Mouse (Mus musculus): ENCODE data around the gene Atp6v1e2.
A peak's percentile ranks its signal among the peaks of the same experiment; 100 is the strongest.

Atp6v1e2 gene

GRCm38 (mm10) chr17:86964502-86964901 lies 16.8 kb upstream of the Atp6v1e2 start:
- DNase-seq (ENCODE audit: low read depth), result peak; percentile 95

GRCm38 (mm10) chr17:86964041-86964440 lies 16.3 kb upstream of the Atp6v1e2 start:
- peak; percentile 42 for DNase-seq (ENCODE audit: low read depth)

- DNase-seq (ENCODE audit: low read depth), result no peak
These were observed 15.8 kb upstream of the Atp6v1e2 start for GRCm38 (mm10) chr17:86963586-86963902.

GRCm38 (mm10) chr17:86962894-86963585 lies 15.3 kb upstream of the Atp6v1e2 start, which contains the start of gene Rhoq:
Rhoq (plus strand) TSS chr17:86963082.
- DNase-seq (ENCODE audit: low read depth), result peak; percentile 96

- DNase-seq (ENCODE audit: low read depth), result peak; percentile 97
These were observed 14.7 kb upstream of the Atp6v1e2 start for GRCm38 (mm10) chr17:86962297-86962893.

- peak; percentile 72 for DNase-seq (ENCODE audit: low read depth)
These were observed 13.7 kb upstream of the Atp6v1e2 start for GRCm38 (mm10) chr17:86961301-86961841.

GRCm38 (mm10) chr17:86957968-86958367 lies 10.3 kb upstream of the Atp6v1e2 start:
- no peak for DNase-seq (ENCODE audit: low read depth)

GRCm38 (mm10) chr17:86957239-86957638 lies 9.5 kb upstream of the Atp6v1e2 start:
- no peak for DNase-seq (ENCODE audit: low read depth)

- DNase-seq (ENCODE audit: low read depth), result peak; percentile 47
These were observed 1.1 kb upstream of the Atp6v1e2 start for GRCm38 (mm10) chr17:86948801-86949200.

GRCm38 (mm10) chr17:86946078-86946477 lies 1.6 kb downstream of the Atp6v1e2 start:
- no peak for DNase-seq (ENCODE audit: low read depth)

GRCm38 (mm10) chr17:86943158-86943557 lies 4.5 kb downstream of the Atp6v1e2 start:
- no peak for DNase-seq (ENCODE audit: low read depth)

GRCm38 (mm10) chr17:86942112-86942511 lies 5.6 kb downstream of the Atp6v1e2 start:
- no peak for DNase-seq (ENCODE audit: low read depth)

GRCm38 (mm10) chr17:86938683-86939082 lies 9.0 kb downstream of the Atp6v1e2 start:
- DNase-seq (ENCODE audit: low read depth), result no peak

GRCm38 (mm10) chr17:86937497-86938155 lies 10.1 kb downstream of the Atp6v1e2 start:
- peak; percentile 84 for DNase-seq (ENCODE audit: low read depth)

GRCm38 (mm10) chr17:86937064-86937463 lies 10.6 kb downstream of the Atp6v1e2 start:
- DNase-seq (ENCODE audit: low read depth), result peak; percentile 27

- DNase-seq (ENCODE audit: low read depth), result no peak
These were observed 14.8 kb downstream of the Atp6v1e2 start for GRCm38 (mm10) chr17:86932896-86933295.

GRCm38 (mm10) chr17:86929981-86930380 lies 17.7 kb downstream of the Atp6v1e2 start:
- no peak for DNase-seq (ENCODE audit: low read depth)

- DNase-seq (ENCODE audit: low read depth), result no peak
These were observed 18.3 kb downstream of the Atp6v1e2 start for GRCm38 (mm10) chr17:86929355-86929754.

- no peak for DNase-seq (ENCODE audit: low read depth)
These were observed 20.9 kb downstream of the Atp6v1e2 start for GRCm38 (mm10) chr17:86926836-86927235.

- peak; percentile 22 for DNase-seq (ENCODE audit: low read depth)
These were observed 23.0 kb downstream of the Atp6v1e2 start for GRCm38 (mm10) chr17:86924679-86925078.

GRCm38 (mm10) chr17:86919729-86920128 lies 28.0 kb downstream of the Atp6v1e2 start:
- peak; percentile 74 for DNase-seq (ENCODE audit: low read depth)

GRCm38 (mm10) chr17:86918786-86919185 lies 28.9 kb downstream of the Atp6v1e2 start:
- peak; percentile 62 for DNase-seq (ENCODE audit: low read depth)

GRCm38 (mm10) chr17:86917048-86917447 lies 30.6 kb downstream of the Atp6v1e2 start, which contains the start of gene Tmem247:
Tmem247 (plus strand) TSS chr17:86917348.
- DNase-seq (ENCODE audit: low read depth), result no peak
